Mouse (Mus musculus): Measurements from ENCODE around the gene Fcmr.

- TF ChIP-seq CTCF (IDR thresholded peaks at IDR 0.05; ENCODE audit: low read depth) (no peak), EP300 (IDR thresholded peaks at IDR 0.05; ENCODE audit: low read depth) (no peak)
Measured at GRCm38 (mm10) chr1:130865541-130866221, at the start of gene Fcmr.

Data from heart, postnatal 0 days (tissue).